Mouse (Mus musculus): Measurements from ENCODE around the gene Gpx5. TPM values are rescaled to one million over a fixed set of nuclear protein-coding genes. Genes with fewer than 3 reads are reported as not detected.
"Not testable (repeated sequence)": the region's sequence is repeated elsewhere in the genome, so short reads cannot be mapped to it uniquely, and the experiment has no call there.

The Gpx5 gene
- polyA plus RNA-seq, 2 experiments from 2014 or later, result not detected

DNA sequence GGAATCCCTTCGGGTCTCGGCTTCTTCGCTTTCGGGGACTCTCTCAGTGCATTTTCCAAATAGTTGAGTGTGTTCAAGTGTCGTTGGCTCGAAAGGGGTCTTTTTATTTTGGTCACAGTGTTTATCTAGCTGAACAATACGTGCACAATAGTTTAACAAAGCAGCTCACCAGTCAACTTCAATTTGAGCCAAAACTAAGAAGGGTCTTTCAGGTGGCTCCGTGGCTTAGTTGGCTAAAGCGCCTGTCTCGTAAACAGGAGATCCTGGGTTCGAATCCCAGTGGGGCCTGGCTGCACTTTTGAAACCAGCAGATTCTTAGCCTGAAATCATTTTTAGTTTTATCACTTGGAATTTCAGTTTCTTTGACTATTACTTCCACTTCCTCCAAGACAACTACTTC, 28.2 kb downstream of the Gpx5 start:
- ATAC-seq, result no peak

DNA sequence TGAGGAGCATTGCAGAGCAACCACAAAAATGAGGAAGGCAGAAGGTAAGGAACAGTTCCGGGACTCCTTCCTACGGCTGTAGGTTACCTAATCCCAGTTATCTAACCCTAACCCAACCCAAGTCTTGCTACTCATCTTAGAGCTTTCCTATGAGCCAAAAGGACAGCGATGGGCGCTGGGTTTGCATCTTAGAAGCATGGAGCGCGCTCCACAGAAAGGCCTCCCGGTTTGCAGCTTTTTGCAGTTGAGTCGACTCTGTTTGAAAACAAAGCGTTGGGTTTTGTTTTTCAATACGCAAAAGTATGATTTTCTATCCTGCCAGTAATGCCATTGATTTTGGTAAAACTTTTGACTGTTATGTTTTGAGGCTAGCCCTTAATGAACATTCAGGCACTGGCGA, 28.6 kb downstream of the Gpx5 start:
- no peak for ATAC-seq

DNA sequence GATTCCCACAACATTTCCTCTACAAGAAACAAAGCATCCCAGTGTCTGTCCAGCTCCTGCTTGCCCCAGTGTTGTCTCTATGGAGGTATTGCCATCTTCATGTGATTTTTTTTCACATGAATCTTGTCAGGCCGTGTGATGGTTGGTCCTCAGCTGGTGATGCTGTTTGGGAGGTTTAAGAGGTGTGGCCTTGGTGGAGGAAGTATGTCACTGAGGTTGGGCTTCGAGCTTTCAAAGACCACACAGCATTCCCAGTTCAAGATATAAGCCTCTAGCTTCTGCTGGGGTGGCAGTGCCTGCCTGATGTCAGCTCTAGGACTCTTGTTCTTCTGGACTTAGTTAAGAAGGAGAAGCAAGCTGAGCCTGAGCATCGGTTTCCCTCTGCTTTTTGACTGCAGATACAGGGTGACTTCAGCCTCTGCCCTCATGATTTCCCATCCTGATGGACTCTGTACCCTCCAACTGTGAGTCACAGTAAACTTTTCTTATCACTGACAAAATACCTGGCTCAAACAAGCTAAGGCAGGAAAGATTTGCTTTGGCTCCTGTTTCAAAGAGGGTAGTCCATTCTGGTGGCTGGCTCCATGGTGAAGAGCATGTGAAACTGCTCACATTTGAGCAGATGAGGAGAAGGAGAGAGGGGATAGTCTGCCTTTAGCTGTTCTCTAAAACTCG, 29.6 kb downstream of the Gpx5 start:
- no peak for ATAC-seq

GRCm38 (mm10) chr13:21260289-21260688, 32.2 kb downstream of the Gpx5 start:
- ATAC-seq, result no peak

DNA sequence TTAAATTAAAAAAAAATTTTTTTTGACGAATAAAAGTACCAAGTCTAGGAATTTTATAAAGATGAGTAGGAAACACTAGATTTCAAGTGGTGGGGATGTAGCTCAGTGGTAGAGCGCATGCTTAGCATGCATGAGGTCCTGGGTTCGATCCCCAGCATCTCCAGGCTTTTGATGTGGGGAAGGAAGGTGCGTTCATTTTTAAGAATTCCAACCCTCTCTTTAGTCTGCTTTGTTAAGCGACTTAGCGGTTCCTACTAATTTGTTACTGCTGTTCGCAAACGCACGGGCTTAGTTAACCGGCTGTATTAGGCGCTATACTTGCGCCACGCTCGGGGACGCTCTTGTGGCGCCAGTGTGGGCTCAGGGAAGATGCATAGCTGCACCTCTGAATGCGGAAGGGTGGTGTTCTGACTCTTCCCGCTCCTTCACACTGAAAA, 32.8 kb downstream of the Gpx5 start:
- ATAC-seq, result no peak

GRCm38 (mm10) chr13:21259171-21259631, 33.3 kb downstream of the Gpx5 start:
- no peak for ATAC-seq

DNA sequence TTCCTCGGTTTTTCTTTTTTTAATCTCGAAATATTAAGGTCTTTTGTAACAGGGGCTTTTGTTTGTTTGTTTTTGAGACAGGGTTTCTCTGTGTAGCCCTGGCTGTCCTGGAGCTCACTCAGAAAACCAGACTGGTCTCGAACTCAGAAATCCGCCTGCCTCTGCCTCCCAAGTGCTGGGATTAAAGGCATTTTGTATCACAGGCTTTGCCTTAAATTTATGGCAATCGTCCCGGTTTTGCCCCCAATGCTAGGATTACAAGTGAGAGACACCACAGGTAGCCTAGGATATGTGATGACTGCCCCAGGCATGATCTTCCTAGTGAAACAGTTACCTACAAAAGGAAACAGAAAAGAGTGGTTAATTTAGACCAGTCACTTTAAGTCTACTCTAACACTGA, 34.0 kb downstream of the Gpx5 start:
- no peak for ATAC-seq

DNA sequence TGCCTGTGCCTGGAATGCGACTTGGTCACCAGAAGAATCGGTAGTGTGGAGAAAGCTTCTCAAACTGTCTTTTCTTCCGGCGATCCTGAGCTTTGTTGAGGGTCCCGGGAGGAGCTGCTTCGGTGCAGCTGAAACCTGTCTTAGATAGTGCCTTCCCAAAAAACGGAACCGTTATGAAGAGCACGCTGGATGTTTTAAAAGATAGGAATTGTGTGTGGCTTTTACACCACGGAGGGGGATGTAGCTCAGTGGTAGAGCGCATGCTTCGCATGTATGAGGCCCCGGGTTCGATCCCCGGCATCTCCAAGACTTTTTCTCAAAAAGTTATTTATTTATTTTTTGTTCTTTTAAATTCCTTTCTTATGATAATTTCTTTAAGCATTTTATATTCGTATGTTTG, 38.5 kb downstream of the Gpx5 start:
- no peak for ATAC-seq

DNA sequence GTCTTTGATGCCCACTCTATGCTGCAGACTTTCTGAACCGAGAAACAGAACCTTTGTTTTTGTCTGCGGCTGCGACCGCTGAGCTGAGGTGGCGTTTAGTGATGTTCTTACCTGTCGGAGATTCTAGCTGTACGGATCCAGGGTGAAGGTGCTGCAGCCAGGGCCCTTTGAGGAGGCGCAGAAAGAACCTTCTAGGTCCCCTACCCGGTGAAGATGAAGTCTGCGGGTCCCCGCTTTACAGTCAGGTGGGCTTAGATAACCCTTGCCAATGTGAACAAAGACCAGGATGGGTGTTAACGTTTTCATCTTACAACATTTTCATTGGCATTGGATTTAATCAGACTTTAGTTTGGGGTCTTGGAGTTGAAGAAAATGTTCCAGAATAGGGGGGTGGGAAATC, 39.0 kb downstream of the Gpx5 start:
- no peak for ATAC-seq

DNA sequence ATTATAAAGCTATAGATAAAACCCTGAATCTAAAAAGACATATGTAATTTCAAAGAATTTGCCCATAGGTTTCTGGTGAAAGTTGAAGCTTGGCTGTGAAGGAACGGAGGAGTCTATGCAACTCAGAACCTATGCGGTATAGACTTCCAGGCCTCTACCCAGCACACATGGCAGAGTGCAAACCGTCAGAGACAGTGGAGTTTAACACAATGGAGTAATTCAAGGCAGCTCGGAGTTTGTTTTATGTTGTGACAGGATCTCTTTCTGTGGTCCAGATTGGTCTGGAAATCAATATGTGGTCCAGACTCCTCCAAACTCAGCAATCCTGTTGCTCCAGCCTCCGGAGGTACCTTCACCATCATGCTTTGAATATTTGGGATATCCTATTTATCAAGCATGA, 39.5 kb downstream of the Gpx5 start:
- ATAC-seq, result no peak

DNA sequence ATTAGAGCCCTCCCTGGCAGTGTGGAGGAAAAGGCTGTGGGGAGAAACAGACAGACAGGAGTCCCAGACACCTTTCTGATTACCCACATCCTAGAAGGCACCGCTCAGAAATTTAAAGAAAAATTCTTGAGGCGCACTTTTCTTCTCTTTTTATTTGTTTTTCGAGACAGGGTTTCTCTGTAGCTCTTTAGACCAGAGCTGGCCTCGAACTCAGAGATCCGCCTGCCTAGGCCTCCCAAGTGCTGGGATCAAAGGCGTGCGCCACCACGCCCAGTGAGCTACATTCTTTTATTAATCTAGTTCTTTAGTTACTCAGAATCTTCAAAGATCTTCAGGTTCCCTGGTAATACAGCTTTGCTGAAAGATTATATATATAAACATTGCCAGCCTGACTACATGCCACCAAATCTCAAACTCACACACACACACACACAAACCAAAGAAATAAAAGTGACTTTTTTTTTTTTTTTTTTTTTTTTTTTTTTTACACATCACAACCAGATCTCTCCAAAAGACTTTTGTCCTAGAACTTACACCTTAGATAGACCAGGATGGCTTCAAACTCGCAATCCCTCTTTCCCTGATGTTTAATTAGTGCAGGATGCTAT, 42.4 kb downstream of the Gpx5 start:
- ATAC-seq, result no peak

DNA sequence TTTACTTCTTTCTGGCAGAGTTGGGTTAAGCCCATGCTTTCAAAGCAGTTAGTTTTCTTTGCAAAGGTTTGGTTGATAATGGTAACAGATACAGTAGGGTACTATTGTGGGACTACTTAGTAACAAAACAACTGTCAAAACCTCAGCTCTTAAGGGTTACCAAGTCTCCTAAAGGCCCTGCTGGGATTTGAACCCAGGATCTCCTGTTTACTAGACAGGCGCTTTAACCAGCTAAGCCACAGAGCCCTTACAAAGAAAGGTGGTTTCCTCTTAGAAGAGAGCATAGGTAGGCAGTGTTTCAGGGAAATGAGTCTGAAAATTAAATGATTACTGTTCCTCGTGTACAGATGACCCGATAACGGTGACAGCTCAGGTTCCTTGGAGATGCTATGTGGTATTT, 43.5 kb downstream of the Gpx5 start:
- ATAC-seq, result no peak

DNA sequence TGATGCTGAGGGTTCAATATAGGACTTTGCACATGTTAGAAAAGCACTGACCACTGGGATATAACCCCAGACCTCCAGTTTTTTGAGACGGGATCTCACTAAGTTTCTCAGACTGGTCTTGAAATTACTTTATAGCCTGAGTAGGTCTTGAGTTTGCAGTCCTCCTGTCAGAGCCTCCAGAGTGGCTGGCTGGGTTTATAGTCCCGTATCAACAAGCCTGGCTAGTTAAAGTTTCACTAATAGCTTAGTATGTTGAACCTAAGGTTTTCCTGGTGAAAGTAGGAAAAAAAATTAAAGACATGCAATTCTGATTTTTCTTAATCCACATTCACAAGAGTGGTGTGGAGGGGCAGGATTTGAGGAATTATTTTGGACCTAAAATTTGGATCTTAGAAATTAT, 46.3 kb downstream of the Gpx5 start:
- no peak for ATAC-seq

GRCm38 (mm10) chr13:21244967-21245366, 47.6 kb downstream of the Gpx5 start:
- not testable (repeated sequence) for ATAC-seq

DNA sequence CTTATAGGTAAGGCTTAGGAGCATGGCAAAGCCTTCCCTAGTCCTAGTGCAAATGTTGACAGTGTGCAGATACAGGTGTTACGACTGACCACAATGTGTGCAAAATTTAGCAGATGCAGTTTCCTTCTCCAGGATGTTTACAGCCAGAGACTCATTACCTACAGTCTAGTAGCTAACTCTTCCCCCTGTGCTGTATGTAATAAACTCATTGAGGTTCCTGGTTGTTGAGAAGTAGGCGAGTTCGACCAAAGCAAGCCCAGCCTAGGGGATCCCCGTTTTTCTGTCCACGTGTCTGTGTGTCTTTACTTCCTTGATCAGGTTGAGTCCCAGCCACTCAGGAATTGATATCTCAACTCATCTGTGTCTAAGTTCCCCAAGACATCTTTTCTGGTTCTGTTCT, 48.4 kb downstream of the Gpx5 start:
- ATAC-seq, result no peak

DNA sequence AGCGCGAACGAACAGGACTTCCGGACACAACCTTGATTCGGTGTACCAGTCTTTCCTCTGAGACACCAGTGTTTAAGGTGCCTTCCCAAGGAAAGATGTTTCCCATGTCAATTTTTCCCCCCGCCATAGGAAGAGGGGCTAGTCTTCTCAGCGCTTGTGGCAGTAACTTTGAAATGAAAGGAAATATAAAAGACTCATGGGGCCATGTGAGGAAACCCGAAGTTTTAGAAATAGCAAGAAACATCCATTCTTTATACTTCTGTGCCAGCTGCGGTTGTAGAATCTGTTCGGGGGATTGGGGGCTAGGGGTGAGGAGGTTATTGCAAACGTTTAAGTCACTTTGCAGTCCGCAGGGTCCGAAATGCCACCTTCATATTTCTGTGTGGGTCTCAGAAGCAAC, 49.3 kb downstream of the Gpx5 start:
- no peak for ATAC-seq

DNA sequence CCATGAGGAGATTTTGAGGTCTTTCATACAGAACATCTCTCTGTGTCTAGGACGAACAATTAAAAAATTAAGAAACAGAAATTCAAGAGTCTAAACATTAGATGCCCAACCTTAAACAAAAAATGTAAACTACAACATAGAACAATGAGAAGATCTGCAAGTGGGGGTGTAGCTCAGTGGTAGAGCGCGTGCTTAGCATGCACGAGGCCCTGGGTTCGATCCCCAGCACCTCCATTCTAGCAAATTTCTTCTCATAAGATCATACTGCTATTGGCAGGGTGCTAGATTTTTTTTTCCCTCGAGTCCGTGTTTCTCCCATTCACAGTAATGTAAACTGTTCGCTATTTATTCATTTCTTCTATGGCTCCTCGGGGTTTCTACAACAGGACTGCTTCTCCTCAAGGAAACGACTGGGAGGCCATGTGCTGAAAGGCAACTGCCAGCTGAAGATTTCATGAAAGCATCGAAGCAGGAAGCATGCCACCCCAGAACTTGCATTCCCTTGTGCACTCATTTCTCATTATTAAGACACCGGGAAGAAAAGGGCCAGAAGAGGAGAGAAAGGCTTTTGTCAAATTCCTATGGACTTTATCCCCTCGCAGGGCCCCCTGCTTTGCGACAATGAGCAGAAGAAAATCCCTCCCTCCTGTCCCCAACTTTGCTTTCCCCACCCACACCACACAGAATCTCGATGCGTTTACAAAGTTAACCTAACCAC, 50.0 kb downstream of the Gpx5 start:
- ATAC-seq, result no peak

- no peak for ATAC-seq
These were observed 51.7 kb downstream of the Gpx5 start for GRCm38 (mm10) chr13:21240788-21241187.

DNA sequence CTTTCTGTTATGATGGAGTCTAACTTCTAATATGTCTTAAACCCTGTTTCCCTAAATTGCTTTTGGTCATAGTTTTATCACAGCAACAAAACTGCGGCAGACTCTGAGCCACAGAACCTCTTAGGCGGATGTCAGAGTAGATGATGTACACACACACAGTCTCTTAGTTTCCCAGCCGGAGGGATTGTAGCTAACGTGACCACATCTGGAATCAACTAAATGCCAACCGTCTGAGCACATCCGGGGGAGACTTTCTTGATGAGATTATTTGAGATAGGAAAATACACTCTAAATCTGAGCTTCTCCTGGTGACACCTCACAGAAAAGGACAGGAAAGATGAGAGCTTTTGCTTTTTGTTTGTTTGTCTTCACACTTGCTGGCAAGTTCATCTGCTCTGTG, 55.4 kb downstream of the Gpx5 start:
- ATAC-seq, result no peak

DNA sequence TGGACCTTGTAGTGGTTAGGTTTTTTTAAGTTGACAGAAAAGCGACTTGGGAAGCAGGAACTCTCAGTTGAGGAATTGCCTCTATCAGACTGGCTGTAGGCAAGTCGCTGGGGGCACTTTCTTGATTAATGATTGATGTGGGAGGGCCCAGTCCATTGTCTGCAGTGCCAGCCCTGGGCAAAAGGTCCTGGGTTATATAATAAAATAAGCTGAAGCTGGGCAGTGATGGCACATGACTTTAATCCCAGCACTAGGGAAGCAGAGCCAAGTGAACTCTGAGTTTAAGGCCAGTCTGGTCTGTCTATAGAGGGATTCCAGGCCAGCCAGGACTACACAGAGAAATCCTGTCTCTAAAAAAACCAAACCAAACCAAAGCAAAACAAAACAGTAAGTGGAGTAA, 55.8 kb downstream of the Gpx5 start:
- no peak for ATAC-seq
